Mouse (Mus musculus) left cerebral cortex, adult 9 months (tissue): Measurements from ENCODE around the gene Sdf4.
A peak's percentile ranks its signal among the peaks of the same experiment; 100 is the strongest.

Experiments used
- DNase-seq, 2 experiments: peaks; one replicate each; pipeline ENCODE4 v3.0.0; 2022; ENCODE audit warnings: low spot score in 2 of 2

The Sdf4 gene

GRCm38 (mm10) chr4:156004109-156004508, 11.4 kb downstream of the Sdf4 start:
- no peak for DNase-seq

GRCm38 (mm10) chr4:156008369-156008768, 15.7 kb downstream of the Sdf4 start:
- no peak for DNase-seq

GRCm38 (mm10) chr4:156013637-156014036, 21.0 kb downstream of the Sdf4 start, which contains the start of gene Tnfrsf4:
Tnfrsf4 (plus strand) TSS chr4:156013843.
- peak in 1 of 2 experiments; percentile 63 for DNase-seq

- no peak for DNase-seq
Measured at GRCm38 (mm10) chr4:156014436-156014835, 21.8 kb downstream of the Sdf4 start.

DNA sequence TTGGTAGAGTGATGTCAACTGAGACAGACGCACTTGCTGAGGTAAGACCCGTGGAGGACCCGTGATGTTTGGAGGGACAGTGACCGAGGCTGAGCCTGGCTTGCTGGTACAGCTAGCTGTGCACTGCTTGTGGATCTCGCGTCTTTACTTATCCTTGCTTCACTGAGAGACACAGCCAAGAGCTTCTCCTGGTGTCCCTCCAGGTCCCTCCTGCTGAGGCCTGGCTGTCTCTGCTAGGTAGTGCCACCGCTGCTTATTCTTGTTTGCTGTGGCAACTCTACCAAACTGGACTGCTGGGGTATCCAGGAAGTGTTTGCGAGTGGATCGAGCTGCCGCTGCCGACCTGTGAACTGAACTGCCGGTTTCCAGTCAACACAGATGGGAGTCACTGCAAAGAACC, 27.1 kb downstream of the Sdf4 start:
- DNase-seq, result no peak

DNA sequence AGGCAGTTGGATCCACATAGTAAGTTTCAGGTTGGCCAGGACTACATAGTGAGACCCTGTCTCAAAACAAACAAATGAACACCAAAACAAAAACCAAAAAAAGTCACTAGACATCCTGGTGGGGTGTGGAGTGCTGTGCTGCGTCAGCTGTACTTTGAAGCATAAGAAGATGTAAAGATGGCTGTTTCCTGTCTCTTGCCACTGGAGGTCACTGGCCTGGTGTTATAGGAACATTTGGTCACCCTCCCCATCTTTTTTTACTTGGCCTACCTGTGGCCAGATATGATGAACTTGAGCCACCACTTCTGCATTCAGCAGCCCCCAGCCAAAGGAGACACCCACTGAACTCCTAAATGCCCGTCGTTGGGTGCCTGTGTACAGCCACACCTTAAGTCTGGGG, 28.7 kb downstream of the Sdf4 start:
- DNase-seq, result no peak

GRCm38 (mm10) chr4:156021942-156022419, 29.3 kb downstream of the Sdf4 start:
- DNase-seq, result no peak

GRCm38 (mm10) chr4:156023520-156023919, 30.8 kb downstream of the Sdf4 start:
- no peak for DNase-seq

DNA sequence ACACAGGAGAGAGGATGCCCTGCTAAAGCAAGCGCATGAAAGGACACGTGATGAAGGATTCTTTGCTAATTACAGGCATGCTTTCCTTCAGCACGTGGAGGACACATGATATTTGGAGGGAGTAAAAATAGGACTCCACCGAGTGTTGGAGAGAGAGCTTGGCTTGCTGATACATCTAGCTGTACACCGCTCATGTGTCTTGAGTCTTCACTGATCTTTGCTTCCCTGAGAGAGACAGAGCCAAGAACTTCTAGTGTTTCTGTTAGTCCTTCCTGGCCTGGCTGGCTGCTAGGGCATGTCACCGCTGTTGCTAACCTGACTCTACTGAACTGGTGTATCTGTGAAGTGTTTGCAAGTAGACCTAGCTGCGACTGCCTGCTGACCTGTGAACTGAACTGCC, 31.5 kb downstream of the Sdf4 start:
- no peak for DNase-seq

- peak in 1 of 2 experiments; percentile 69 for DNase-seq
Measured at GRCm38 (mm10) chr4:156026013-156026412, 33.3 kb downstream of the Sdf4 start, which contains the start of gene Tnfrsf18. Tnfrsf18 (plus strand) TSS chr4:156026164.

- DNase-seq, result no peak
Measured at GRCm38 (mm10) chr4:156028580-156028979, 35.9 kb downstream of the Sdf4 start.

DNA sequence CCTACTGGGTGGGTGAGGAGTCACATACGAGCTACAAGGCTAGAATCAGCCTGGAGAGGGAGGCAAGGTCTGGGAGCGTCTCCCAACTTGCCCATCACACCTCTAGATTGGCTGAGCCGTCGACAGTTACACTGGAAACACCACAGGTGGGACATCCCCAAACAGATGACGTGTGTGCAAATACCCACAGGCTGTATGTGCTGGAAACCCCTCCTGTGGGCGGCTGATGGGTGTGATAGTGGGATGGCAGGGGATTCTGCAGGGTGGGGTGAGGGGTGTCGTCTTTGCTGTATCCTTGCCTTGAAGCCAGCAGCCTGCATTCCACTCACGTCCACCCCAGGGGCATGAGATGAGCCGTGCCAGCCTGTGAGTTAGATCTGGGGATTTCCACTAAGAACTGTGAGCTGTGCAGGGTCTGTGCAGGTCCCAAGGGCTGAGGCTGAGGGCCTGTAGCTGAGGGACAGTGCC, 38.0 kb downstream of the Sdf4 start:
- no peak for DNase-seq

- no peak for DNase-seq
Measured at GRCm38 (mm10) chr4:156031255-156031592, 38.6 kb downstream of the Sdf4 start.

- peak; percentile 67 to 82 for DNase-seq
Measured at GRCm38 (mm10) chr4:156031593-156032391, 39.1 kb downstream of the Sdf4 start.

DNA sequence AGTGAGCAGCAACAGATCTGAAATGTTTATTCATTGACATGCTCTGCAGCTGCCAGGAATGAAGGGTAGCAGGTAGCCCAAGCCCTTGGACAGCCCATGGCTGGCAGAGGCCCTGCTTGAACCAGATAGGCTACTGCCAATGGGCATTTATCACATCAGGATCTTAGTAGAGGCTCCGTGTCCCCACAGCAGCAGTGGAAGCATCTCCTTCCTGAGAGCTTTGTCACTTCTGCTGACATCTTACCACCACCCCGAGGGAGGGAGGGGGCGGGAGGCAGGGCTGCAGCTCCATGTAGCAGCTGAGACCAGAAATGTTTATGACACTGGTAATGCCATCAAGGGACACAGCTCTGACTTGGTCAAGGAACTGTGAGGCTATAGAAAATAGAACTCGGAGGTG, 40.2 kb downstream of the Sdf4 start:
- no peak for DNase-seq

GRCm38 (mm10) chr4:156033476-156034119, 40.9 kb downstream of the Sdf4 start:
- no peak for DNase-seq

GRCm38 (mm10) chr4:156034301-156034700, 41.6 kb downstream of the Sdf4 start:
- no peak for DNase-seq

DNA sequence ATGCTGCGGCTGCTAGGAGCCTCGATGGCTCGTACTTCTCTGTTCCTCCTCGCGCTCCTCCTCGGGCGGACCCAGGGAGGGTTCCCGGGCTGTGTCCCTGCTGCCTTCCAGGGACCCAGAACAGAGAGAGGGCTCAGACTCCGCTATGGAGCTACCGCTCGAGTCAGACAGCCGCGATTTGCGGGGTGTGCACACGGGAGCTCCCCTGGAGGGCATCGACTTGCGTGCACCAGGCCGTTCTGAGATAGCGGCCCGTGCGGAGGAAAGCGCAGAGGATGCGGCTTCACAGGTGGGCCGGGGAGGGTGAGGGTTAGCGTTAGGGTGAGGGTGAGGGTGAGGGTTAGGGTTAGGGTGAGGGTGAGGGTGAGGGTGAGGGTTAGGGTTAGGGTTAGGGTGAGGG, 42.2 kb downstream of the Sdf4 start:
- DNase-seq, result no peak

- no peak for DNase-seq
Measured at GRCm38 (mm10) chr4:156044754-156045153, 52.1 kb downstream of the Sdf4 start.

- DNase-seq, result no peak
Measured at GRCm38 (mm10) chr4:156049779-156050178, 57.1 kb downstream of the Sdf4 start.

- DNase-seq, result no peak
Measured at GRCm38 (mm10) chr4:156050391-156050980, 57.8 kb downstream of the Sdf4 start.

DNA sequence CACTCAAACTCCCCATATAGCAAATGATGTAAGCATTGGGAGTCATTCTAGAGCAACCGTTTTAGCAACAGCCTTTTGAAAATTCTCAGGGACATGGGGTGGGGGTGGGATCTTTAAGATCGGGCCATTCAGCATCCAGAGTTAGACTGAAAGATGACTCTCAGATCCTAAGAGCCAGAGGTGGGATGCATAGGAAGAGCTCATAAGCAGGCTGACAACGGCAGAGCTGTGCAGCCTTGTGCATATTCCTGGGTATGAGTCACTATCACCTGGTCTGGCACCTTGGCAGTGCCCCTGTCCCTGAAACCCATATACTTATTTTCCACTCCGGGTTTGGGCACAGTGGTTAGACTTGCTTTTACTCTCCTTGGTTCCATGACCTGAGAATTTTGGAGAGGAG, 60.4 kb downstream of the Sdf4 start:
- no peak for DNase-seq

DNA sequence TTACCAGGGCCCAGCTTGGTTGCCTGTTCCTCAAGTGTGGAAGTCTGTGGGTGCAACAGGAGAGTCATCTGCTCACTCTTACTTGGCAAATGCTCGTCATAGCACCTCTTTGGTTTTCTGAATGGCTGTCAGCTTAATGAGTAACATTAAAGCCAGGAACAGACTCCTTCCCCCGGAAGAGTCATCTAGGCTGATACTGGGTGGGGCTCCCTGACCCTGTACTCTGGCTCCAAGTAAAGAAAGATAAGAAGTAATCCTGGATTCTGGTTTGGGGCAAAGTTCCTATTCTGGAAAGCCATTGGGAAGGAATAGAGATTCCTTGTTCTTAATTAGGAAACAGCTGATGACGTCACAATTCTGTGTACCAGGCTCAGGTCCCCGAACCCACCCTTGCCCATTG, 61.5 kb downstream of the Sdf4 start:
- DNase-seq, result no peak
